8 mouse cellular contexts compared by ENCODE assay signal in genomic region chr1:138085810-138086209, GRCm38 (mm10).
DNase-seq lines count a peak whose midpoint lies in the region; ATAC-seq and TF ChIP-seq lines count a peak whose summit lies in the region.

No protein-coding gene starts in this region.

- no peak overlapping the region for H3K4me3 ChIP-seq in heart, postnatal 0 days (ENCODE audit: low read depth, low read length)
- no peak overlapping the region for H3K4me3 ChIP-seq in thymus, adult 2 months (ENCODE audit: control insufficient read depth, insufficient read depth, low read length)
- no peak overlapping the region for H3K4me3 ChIP-seq in kidney, embryonic 15.5 days (replicated peaks)

- no peaks in the 10 kb centered on the region for H3K4me1 ChIP-seq in heart, postnatal 0 days (ENCODE audit: control insufficient read depth, insufficient read depth)
- no peaks in the 10 kb centered on the region for H3K4me1 ChIP-seq in thymus, adult 2 months (replicated peaks; ENCODE audit: control insufficient read depth, insufficient read depth, low read length)
- 0 out of 2 replicates have a peak, but pooled peaks cover 6% of the 10 kb centered on the region for H3K4me1 ChIP-seq in kidney, embryonic 15.5 days

- intact Hi-C loops in heart, postnatal 25 days (cut with DNase I), result no loop called here

- TF ChIP-seq CTCF in heart, postnatal 0 days (IDR thresholded peaks at IDR 0.05; ENCODE audit: low read depth), result peak; percentile 64
- TF ChIP-seq CTCF in thymus, adult 2 months (IDR thresholded peaks at IDR 0.05; ENCODE audit: borderline replicate concordance, control insufficient read depth, extremely low read depth, insufficient read depth, low read length, poor library complexity), result no peak

- H3K9me3 ChIP-seq in heart, postnatal 0 days (replicated peaks; ENCODE audit: control insufficient read depth, low read length), result no peaks in the 10 kb centered on the region
- no peaks in the 10 kb centered on the region for H3K9me3 ChIP-seq in kidney, embryonic 15.5 days (replicated peaks)

- H3K4me2 ChIP-seq in heart, postnatal 0 days (ENCODE audit: low read depth, low read length), result no peak overlapping the region
- H3K4me2 ChIP-seq in kidney, embryonic 15.5 days, result no peak overlapping the region

- ATAC-seq in heart, postnatal 0 days (ENCODE audit: insufficient read depth, low read depth), result no peak
- peak; percentile 43; the same call in 1 of the 2 replicates for ATAC-seq in kidney, embryonic 15.5 days (replicated peaks; ENCODE audit: low FRiP score)

- H3K27ac ChIP-seq in heart, postnatal 0 days (ENCODE audit: low read depth), result no peak overlapping the region
- no peak overlapping the region for H3K27ac ChIP-seq in thymus, adult 2 months (ENCODE audit: control insufficient read depth, insufficient read depth, low read length)
- H3K27ac ChIP-seq in kidney, embryonic 15.5 days, result no peak overlapping the region

- DNase-seq in heart, postnatal 0 days (ENCODE audit: low spot score), result peak; percentile 69
- no peak for DNase-seq in heart, postnatal 25 days (ENCODE audit: low spot score)
- peak; percentile 26 for DNase-seq in thymus, adult 2 months
- no peak for DNase-seq in thymus, adult 18-20 months
- DNase-seq in embryo, embryonic 10.5 days (ENCODE audit: low spot score), result peak; percentile 79
- DNase-seq in naive thymus-derived CD4-positive, alpha-beta T cell, adult 2 months (ENCODE audit: low read depth), result peak; percentile 49
- no peak for DNase-seq in spleen, postnatal 36 days (ENCODE audit: low spot score in 2 of 2)

- H3K27me3 ChIP-seq in heart, postnatal 0 days (ENCODE audit: control insufficient read depth, insufficient read depth, low read length), result no peaks in the 10 kb centered on the region
- no peaks in the 10 kb centered on the region for H3K27me3 ChIP-seq in thymus, adult 2 months (ENCODE audit: control insufficient read depth, insufficient read depth, low read length)
- H3K27me3 ChIP-seq in kidney, embryonic 15.5 days, result no peaks in the 10 kb centered on the region

- no peak for TF ChIP-seq EP300 in heart, postnatal 0 days (IDR thresholded peaks at IDR 0.05; ENCODE audit: low read depth)

- 10% methylated on average over 1 of the region's 1 CpGs for WGBS in heart, postnatal 0 days
- WGBS in thymus, adult 2 months, result 79% methylated on average over 1 of the region's 1 CpGs
- 5% methylated on average over 1 of the region's 1 CpGs for WGBS in kidney, embryonic 15.5 days

- no peak overlapping the region for H3K9ac ChIP-seq in heart, postnatal 0 days (replicated peaks; ENCODE audit: low read depth, low read length)
- no peak overlapping the region for H3K9ac ChIP-seq in kidney, embryonic 15.5 days

- H3K36me3 ChIP-seq in heart, postnatal 0 days (replicated peaks; ENCODE audit: control insufficient read depth, insufficient read depth, low read length), result no peaks in the 10 kb centered on the region
- H3K36me3 ChIP-seq in thymus, adult 2 months (ENCODE audit: control insufficient read depth, insufficient read depth, low read length), result peaks cover 90% of the 10 kb centered on the region
- no peaks in the 10 kb centered on the region for H3K36me3 ChIP-seq in kidney, embryonic 15.5 days

- TF ChIP-seq POLR2A in thymus, adult 2 months (IDR thresholded peaks at IDR 0.05; ENCODE audit: control insufficient read depth, extremely low read depth, insufficient read depth, low read length, poor library complexity), result no peak

Comparison
In these comparisons a context has a peak if more than half of its experiments do, and no peak if none do; other contexts are left out.
1. DNase-seq: peak in heart, postnatal 0 days (single experiment), thymus, adult 2 months (single experiment), embryo, embryonic 10.5 days (single experiment) and naive thymus-derived CD4-positive, alpha-beta T cell, adult 2 months (single experiment); none in heart, postnatal 25 days (single experiment), thymus, adult 18-20 months (0 of 2) and spleen, postnatal 36 days (0 of 2).